Mouse (Mus musculus) heart, adult 2 months (tissue): ENCODE results near the gene Ms4a4d.

ENCODE experiments used
- CTCF ChIP-seq: fragments of 200-600 bp; IDR thresholded peaks from 2 replicates; pipeline ENCODE4 v1.8.1; 2022; ENCODE audit warnings: antibody characterized with exemption, mild to moderate bottlenecking, moderate library complexity
- EP300 ChIP-seq: fragments of 200-500 bp; IDR thresholded peaks from 2 replicates; pipeline ENCODE4 v1.6.1; 2011; ENCODE audit warnings: low read depth, low read length, control low read depth; ENCODE audit not compliant: insufficient read depth
- POLR2A ChIP-seq: fragments of 200-500 bp; IDR thresholded peaks from 2 replicates; pipeline ENCODE4 v1.6.1; 2011; ENCODE audit warnings: mild to moderate bottlenecking, low read depth, low read length, control low read depth; ENCODE audit not compliant: insufficient read depth

- TF ChIP-seq CTCF: no peak
- TF ChIP-seq POLR2A: no peak
- no peak for TF ChIP-seq EP300
Observed at GRCm38 (mm10) chr19:11601349-11601748, 64.7 kb downstream of the Ms4a4d start.
